Mouse (Mus musculus) hindbrain, embryonic 12.5 days (tissue): ENCODE measurements around the gene Coil. TPM values are rescaled to one million over a fixed set of nuclear protein-coding genes. Genes with fewer than 3 reads are reported as not detected.

ENCODE experiments used
- ATAC-seq: fragments of 200-750 bp; cut with Nextera tagmentation; 2 replicates; pipeline ENCODE4 v1.8.0; 2017; ENCODE audit warnings: moderate TSS enrichment; ENCODE audit not compliant: low FRiP score
- H3K27ac ChIP-seq: fragments of 300-500 bp; sonication (generic); 2 replicates; pipeline ENCODE4 v1.5.1; 2016; ENCODE audit warnings: mild to moderate bottlenecking
- H3K27me3 ChIP-seq: fragments of 300-500 bp; sonication (generic); 2 replicates; pipeline ENCODE4 v1.6.1; 2016; ENCODE audit warnings: mild to moderate bottlenecking
- H3K36me3 ChIP-seq: fragments of 300-500 bp; sonication (generic); 2 replicates; pipeline ENCODE4 v1.6.1; 2016; ENCODE audit warnings: mild to moderate bottlenecking
- H3K4me1 ChIP-seq: fragments of 300-500 bp; sonication (generic); 2 replicates; pipeline ENCODE4 v1.6.1; 2016
- H3K4me2 ChIP-seq: fragments of 300-500 bp; sonication (generic); replicated peaks from 2 replicates; pipeline ENCODE4 v1.6.1; 2016; ENCODE audit warnings: mild to moderate bottlenecking
- H3K4me3 ChIP-seq: fragments of 300-500 bp; sonication (generic); 2 replicates; pipeline ENCODE4 v1.5.1; 2016; ENCODE audit warnings: mild to moderate bottlenecking
- H3K9ac ChIP-seq: fragments of 300-500 bp; sonication (generic); 2 replicates; pipeline ENCODE4 v1.6.1; 2016; ENCODE audit warnings: mild to moderate bottlenecking, moderate library complexity
- H3K9me3 ChIP-seq: fragments of 300-500 bp; sonication (generic); replicated peaks from 2 replicates; pipeline ENCODE4 v1.6.1; 2016; ENCODE audit warnings: mild to moderate bottlenecking
- WGBS: fragments of 180-500 bp; shearing (Covaris S2); methylation state at CpG from one replicate; pipeline ENCODE4 v1.1.7; 2016; 5-methylcytosine and 5-hydroxymethylcytosine counted together
- polyA plus RNA-seq: library from polyadenylated mRNA; unstranded; fragments of >200 nt; fragmentation: Nextera tagmentation; extraction: Ambion mirVana; gene quantifications from 2 replicates; pipeline ENCODE4 v1.2.1, GENCODE M21; 2016

Coil gene
- polyA plus RNA-seq, 1 experiment from 2014 or later = 32.0 TPM

- Histone ChIP-seq H3K4me1 (no peaks in the 10 kb centered on the region), H3K27ac (no peak overlapping the region), H3K36me3 (no peaks in the 10 kb centered on the region), H3K27me3 (no peaks in the 10 kb centered on the region), H3K4me3 (no peak overlapping the region), H3K9ac (no peak overlapping the region), H3K4me2 (no peak overlapping the region), H3K9me3 (no peaks in the 10 kb centered on the region)
- WGBS = 93% methylated on average over 9 of the region's 9 CpGs
- no peak for ATAC-seq
These were observed 47.6 kb downstream of the Coil start for GRCm38 (mm10) chr11:89017514-89018182.

DNA sequence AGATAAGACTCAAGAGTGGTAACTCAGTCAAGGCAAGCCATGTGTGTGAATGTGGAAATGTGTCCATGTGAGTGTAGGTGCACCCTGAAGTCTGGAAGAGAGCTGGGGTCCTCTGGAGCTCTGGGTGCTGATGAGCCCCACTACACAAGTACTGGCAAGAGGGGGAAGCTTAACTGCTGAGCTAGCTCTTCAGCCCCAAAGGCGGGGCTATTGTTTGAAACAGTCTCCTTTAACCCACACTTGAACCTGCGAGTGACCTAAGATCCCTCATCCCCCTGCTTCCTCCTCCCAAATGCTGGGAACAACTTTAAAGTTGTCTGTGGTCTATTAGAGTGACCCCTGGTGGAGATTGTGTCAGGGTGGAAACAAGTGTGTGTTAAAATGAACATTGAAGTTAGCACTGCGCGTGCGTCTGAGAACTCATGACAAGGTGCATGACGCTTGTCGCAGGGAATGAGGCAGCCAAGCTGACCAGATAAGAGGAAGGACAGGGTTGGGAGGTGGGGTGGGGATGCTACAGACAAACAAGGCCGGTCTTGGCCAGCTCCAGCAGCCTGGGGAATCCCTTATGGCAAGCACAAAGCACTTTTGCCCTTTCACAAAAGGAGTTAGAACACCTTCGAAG is 50.7 kb downstream of the Coil start:
- no peaks in the 10 kb centered on the region for H3K27me3 ChIP-seq
- no peak overlapping the region for H3K27ac ChIP-seq
- H3K9ac ChIP-seq = no peak overlapping the region
- no peak for ATAC-seq
- H3K36me3 ChIP-seq = no peaks in the 10 kb centered on the region
- 75% methylated on average over 9 of the region's 9 CpGs for WGBS
- no peak overlapping the region for H3K4me2 ChIP-seq
- H3K4me1 ChIP-seq = peaks cover 7% of the 10 kb centered on the region; the same call in 1 of the 2 replicates
- no peak overlapping the region for H3K4me3 ChIP-seq
- no peaks in the 10 kb centered on the region for H3K9me3 ChIP-seq

DNA sequence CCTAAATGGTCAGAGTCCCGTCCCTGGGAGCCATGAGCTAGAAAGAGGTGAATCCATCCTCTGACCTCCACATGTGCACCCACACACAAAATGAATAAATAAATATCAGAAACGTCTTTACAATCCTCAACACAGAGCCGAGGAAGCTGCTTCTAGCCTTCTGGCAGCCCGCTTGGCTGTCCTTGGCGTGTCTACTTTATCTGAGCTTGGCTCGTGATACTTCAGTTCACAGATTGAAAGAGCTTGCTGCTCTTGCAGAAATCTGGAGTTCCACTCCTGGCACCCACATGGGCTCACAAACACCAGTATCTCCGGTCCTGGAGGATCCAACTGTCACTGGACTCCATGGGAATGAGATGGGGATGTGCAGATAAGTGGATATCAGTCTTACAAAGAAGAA is 51.6 kb downstream of the Coil start:
- Histone ChIP-seq H3K9ac (no peak overlapping the region), H3K9me3 (no peaks in the 10 kb centered on the region), H3K4me1 (peaks cover 7% of the 10 kb centered on the region; the same call in 1 of the 2 replicates), H3K36me3 (no peaks in the 10 kb centered on the region), H3K4me2 (no peak overlapping the region), H3K27me3 (no peaks in the 10 kb centered on the region), H3K27ac (no peak overlapping the region), H3K4me3 (no peak overlapping the region)
- 80% methylated on average over 7 of the region's 7 CpGs for WGBS
- ATAC-seq = no peak

DNA sequence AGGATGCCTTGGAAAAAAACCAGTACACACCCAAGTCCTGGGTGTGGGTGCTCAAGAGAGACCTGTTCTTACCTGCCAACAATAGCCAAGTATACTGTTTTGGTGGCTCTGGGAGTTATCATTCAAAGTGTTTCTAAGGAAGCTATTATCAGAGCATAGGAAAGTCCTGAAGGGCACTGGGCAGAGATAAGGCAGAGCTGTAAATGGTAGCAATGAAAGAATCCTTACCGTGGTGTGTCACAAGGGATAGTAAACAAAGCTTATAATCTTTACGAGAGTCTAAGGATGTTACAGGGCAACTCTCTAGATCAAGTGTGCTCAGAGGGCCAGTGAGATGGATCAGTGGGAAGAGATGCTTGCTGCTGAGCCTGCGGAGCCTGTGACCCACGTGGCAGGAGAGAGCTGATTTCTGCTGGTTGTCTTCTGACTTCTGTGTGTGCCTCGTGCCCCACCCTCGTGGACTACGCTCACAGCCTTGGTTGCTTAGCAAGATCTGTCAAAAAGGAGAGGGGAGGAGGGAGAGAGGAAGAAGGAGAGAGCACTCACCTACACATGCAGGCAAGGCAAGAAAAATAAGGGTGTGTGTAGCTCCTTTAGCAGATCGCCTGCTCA is 52.2 kb downstream of the Coil start:
- no peak overlapping the region for H3K4me3 ChIP-seq
- no peaks in the 10 kb centered on the region for H3K36me3 ChIP-seq
- H3K4me1 ChIP-seq = peaks cover 7% of the 10 kb centered on the region; the same call in 1 of the 2 replicates
- H3K27me3 ChIP-seq = no peaks in the 10 kb centered on the region
- no peaks in the 10 kb centered on the region for H3K9me3 ChIP-seq
- H3K9ac ChIP-seq = no peak overlapping the region
- no peak overlapping the region for H3K4me2 ChIP-seq
- WGBS = 76% methylated on average over 8 of the region's 8 CpGs
- no peak overlapping the region for H3K27ac ChIP-seq
- ATAC-seq = no peak

- no peak for ATAC-seq
- no peaks in the 10 kb centered on the region for H3K9me3 ChIP-seq
- peaks cover 7% of the 10 kb centered on the region; the same call in 1 of the 2 replicates for H3K4me1 ChIP-seq
- no peak overlapping the region for H3K4me2 ChIP-seq
- H3K36me3 ChIP-seq = no peaks in the 10 kb centered on the region
- H3K27me3 ChIP-seq = no peaks in the 10 kb centered on the region
- H3K9ac ChIP-seq = no peak overlapping the region
- H3K27ac ChIP-seq = no peak overlapping the region
- no peak overlapping the region for H3K4me3 ChIP-seq
- WGBS = 71% methylated on average over 10 of the region's 10 CpGs
These were observed 53.4 kb downstream of the Coil start for GRCm38 (mm10) chr11:89023477-89023876.

DNA sequence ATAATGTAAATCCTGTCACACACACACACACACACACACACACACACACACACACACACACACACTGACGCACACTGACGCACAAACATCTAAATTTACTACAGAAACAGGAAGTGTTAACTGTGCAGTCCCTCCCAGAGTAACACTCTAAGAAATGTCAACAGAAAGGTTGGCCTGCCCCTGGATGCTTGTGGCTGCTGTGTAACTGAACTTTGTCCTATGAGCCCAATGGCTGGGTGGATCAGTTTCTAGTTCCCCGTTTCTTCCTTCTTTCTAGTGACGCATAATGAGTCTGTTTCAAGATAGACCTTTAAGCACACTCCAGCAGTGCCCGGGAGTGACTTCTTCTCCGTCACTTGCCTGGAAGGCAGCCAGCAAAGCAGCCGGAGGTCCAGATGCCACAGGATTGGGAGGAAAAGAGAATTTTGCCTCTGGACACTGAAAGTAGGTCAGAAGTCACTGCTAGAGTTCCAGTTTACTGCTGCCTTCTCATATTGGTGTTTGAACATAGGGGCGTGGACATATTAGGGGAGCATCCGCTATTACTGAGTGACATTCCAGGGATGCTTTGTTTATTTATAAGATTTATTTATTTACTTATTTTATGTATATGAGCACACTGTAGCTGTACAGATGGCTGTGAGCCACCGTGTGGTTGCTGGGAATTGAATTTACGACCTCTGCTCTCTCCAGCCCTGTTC is 54.3 kb downstream of the Coil start:
- Histone ChIP-seq H3K36me3 (no peaks in the 10 kb centered on the region), H3K4me2 (no peak overlapping the region), H3K4me1 (peaks cover 7% of the 10 kb centered on the region; the same call in 1 of the 2 replicates), H3K4me3 (no peak overlapping the region), H3K27ac (no peak overlapping the region), H3K9ac (no peak overlapping the region), H3K27me3 (no peaks in the 10 kb centered on the region), H3K9me3 (no peaks in the 10 kb centered on the region)
- WGBS = 66% methylated on average over 11 of the region's 11 CpGs
- ATAC-seq = no peak

GRCm38 (mm10) chr11:89025603-89026002 is 55.6 kb downstream of the Coil start:
- 77% methylated on average over 3 of the region's 3 CpGs for WGBS
- no peak for ATAC-seq
- H3K4me1 ChIP-seq = peaks cover 7% of the 10 kb centered on the region; the same call in 1 of the 2 replicates
- H3K27ac ChIP-seq = no peak overlapping the region
- H3K27me3 ChIP-seq = no peaks in the 10 kb centered on the region
- H3K4me3 ChIP-seq = no peak overlapping the region
- H3K9me3 ChIP-seq = no peaks in the 10 kb centered on the region
- no peak overlapping the region for H3K9ac ChIP-seq
- H3K4me2 ChIP-seq = no peak overlapping the region
- no peaks in the 10 kb centered on the region for H3K36me3 ChIP-seq

DNA sequence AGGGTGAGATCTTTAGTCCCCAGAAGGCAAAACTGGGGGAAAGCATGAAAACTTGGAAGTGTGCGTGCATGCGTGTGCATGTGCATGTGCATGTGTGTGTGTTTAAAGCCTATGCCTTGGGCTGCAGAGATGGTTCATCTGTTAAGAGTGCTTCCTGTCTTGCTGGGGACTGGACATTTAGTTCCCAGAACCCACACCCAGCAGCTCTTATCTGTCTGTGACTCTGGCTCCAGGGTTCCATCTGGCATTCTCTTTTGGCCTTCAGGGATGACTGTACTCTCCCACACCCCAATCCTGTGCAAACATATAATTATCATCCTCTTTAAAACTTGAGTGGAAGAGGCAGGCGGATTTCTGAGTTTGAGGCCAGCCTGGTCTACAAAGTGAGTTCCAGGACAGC is 56.1 kb downstream of the Coil start:
- no peak overlapping the region for H3K4me3 ChIP-seq
- H3K36me3 ChIP-seq = no peaks in the 10 kb centered on the region
- H3K9me3 ChIP-seq = no peaks in the 10 kb centered on the region
- no peak overlapping the region for H3K9ac ChIP-seq
- H3K4me2 ChIP-seq = no peak overlapping the region
- H3K27me3 ChIP-seq = no peaks in the 10 kb centered on the region
- WGBS = 95% methylated on average over 3 of the region's 3 CpGs
- peaks cover 7% of the 10 kb centered on the region; the same call in 1 of the 2 replicates for H3K4me1 ChIP-seq
- H3K27ac ChIP-seq = no peak overlapping the region
- no peak for ATAC-seq

DNA sequence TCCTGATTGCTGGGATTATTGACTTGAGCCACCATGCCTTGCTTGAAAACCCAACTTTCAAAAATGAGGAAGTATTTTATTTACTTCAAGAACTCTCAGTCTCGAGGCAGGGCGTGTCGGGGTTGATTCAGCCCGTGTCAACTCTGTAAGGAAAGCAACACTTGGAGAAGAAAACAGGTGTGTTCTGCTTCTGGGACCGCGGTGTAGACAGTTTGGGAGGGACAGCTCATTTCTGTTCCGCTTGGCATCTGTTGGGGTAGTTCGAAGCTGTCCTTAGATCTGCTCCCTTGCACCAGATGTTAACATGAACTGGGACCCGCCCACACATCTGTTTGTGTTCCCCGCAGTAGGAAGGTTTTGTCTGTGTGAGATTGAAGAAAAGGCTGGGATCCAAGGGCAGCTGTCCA is 57.9 kb downstream of the Coil start:
- Histone ChIP-seq H3K27me3 (no peaks in the 10 kb centered on the region), H3K9ac (no peak overlapping the region), H3K27ac (no peak overlapping the region), H3K9me3 (no peaks in the 10 kb centered on the region), H3K36me3 (0 out of 2 replicates have a peak, but pooled peaks cover 5% of the 10 kb centered on the region), H3K4me3 (no peak overlapping the region), H3K4me2 (no peak overlapping the region), H3K4me1 (peaks cover 7% of the 10 kb centered on the region; the same call in 1 of the 2 replicates)
- WGBS = 77% methylated on average over 10 of the region's 10 CpGs
- no peak for ATAC-seq

DNA sequence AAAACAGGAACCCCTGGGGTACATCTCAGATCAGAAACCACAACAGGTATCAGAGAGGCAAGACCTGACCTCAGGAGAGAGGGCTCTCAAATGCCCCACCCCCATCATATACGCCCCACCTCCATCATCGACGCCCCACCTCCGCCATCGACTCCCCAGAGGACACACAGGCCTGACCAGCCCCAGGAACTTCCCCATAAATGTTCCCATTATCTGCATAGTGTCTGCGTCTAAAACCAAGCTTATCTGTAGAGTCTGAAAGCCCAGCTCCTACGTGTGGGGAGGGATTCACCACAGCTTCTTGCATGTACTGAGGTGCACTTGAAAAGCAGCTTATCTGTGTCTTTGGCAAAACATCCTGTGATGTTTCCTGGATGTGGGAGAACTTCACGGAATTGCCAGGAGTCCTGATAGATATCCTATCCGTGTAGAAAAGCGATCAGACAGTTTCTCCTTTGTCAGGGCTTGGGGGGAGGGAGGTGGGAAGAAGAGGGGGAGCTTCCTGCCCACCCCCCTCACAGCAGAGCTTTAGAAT is 58.9 kb downstream of the Coil start:
- H3K4me1 ChIP-seq = peaks cover 7% of the 10 kb centered on the region; the same call in 1 of the 2 replicates
- H3K4me3 ChIP-seq = no peak overlapping the region
- H3K4me2 ChIP-seq = no peak overlapping the region
- 56% methylated on average over 10 of the region's 10 CpGs for WGBS
- H3K27me3 ChIP-seq = no peaks in the 10 kb centered on the region
- H3K9me3 ChIP-seq = no peaks in the 10 kb centered on the region
- H3K27ac ChIP-seq = no peak overlapping the region
- 0 out of 2 replicates have a peak, but pooled peaks cover 5% of the 10 kb centered on the region for H3K36me3 ChIP-seq
- H3K9ac ChIP-seq = no peak overlapping the region
- ATAC-seq = no peak

GRCm38 (mm10) chr11:89030552-89030951 is 60.5 kb downstream of the Coil start:
- H3K9ac ChIP-seq = no peak overlapping the region
- no peaks in the 10 kb centered on the region for H3K4me1 ChIP-seq
- H3K27ac ChIP-seq = no peak overlapping the region
- H3K9me3 ChIP-seq = no peaks in the 10 kb centered on the region
- no peaks in the 10 kb centered on the region for H3K27me3 ChIP-seq
- H3K4me2 ChIP-seq = no peak overlapping the region
- 0 out of 2 replicates have a peak, but pooled peaks cover 5% of the 10 kb centered on the region for H3K36me3 ChIP-seq
- 75% methylated on average over 6 of the region's 6 CpGs for WGBS
- ATAC-seq = no peak
- no peak overlapping the region for H3K4me3 ChIP-seq

DNA sequence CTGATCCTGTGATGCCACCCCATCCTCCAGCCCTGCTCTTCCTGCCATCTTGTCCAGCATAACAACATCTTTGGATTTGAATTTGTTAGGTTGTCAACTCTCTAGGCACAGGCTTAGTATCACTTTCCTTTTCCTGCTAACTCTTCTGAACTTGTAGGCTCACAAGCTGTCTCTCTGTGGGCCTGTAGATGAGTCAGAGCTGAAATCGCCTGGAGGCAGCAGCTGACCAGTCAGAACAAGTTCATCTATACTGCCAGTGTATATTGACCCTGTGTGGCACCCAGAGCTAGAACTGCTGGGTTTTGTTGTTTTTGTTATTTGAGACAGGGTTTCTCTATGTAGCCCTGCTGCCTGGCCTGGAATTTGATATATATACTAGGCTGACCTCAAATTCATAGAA is 61.1 kb downstream of the Coil start:
- no peak overlapping the region for H3K4me3 ChIP-seq
- no peak overlapping the region for H3K4me2 ChIP-seq
- no peak for ATAC-seq
- H3K9ac ChIP-seq = no peak overlapping the region
- WGBS = 69% methylated on average over 1 of the region's 1 CpGs
- H3K4me1 ChIP-seq = no peaks in the 10 kb centered on the region
- H3K27me3 ChIP-seq = no peaks in the 10 kb centered on the region
- H3K9me3 ChIP-seq = no peaks in the 10 kb centered on the region
- H3K27ac ChIP-seq = no peak overlapping the region
- H3K36me3 ChIP-seq = 0 out of 2 replicates have a peak, but pooled peaks cover 5% of the 10 kb centered on the region
